Mouse (Mus musculus) ES-E14 (cell line): Measurements from ENCODE around the gene Panx2. TPM values are rescaled to one million over a fixed set of nuclear protein-coding genes. Genes with fewer than 3 reads are reported as not detected.

Experiments used
- DNase-seq: peaks from one replicate; pipeline ENCODE4 v3.0.0-alpha.2; 2013; ENCODE audit warnings: low read depth, low spot score
- H3K27ac ChIP-seq: 2 replicates; pipeline ENCODE4 v1.5.1; 2012; ENCODE audit warnings: low read depth, mild to moderate bottlenecking, low read length, moderate library complexity, mixed read lengths; ENCODE audit not compliant: poor library complexity, insufficient read depth, severe bottlenecking
- H3K36me3 ChIP-seq: 2 replicates; pipeline ENCODE4 v1.6.1; 2012; ENCODE audit warnings: mild to moderate bottlenecking, low read length, moderate library complexity, mixed read lengths; ENCODE audit not compliant: control insufficient read depth, poor library complexity, insufficient read depth, severe bottlenecking
- H3K4me1 ChIP-seq, 2 experiments: fragments of 150-350 bp in 1 of 2; sonication (generic) in 1 of 2; 2 replicates each; pipeline ENCODE4 v1.6.1; 2012; ENCODE audit warnings: low read length in 2 of 2, mild to moderate bottlenecking in 1 of 2, mixed read lengths in 1 of 2; ENCODE audit not compliant: control insufficient read depth in 2 of 2, insufficient read depth in 2 of 2, poor library complexity in 1 of 2
- H3K4me3 ChIP-seq, 2 experiments: fragments of 150-350 bp in 1 of 2; sonication (generic) in 1 of 2; 2 replicates each; pipeline ENCODE4 v1.5.1; 2012; ENCODE audit warnings: low read length in 2 of 2, low read depth in 1 of 2, mild to moderate bottlenecking in 1 of 2, mixed read lengths in 1 of 2; ENCODE audit not compliant: insufficient read depth in 1 of 2, poor library complexity in 1 of 2, severe bottlenecking in 1 of 2
- H3K9ac ChIP-seq: 2 replicates; pipeline ENCODE4 v1.6.1; 2012; ENCODE audit warnings: low read depth, mild to moderate bottlenecking, low read length, mixed read lengths; ENCODE audit not compliant: poor library complexity, insufficient read depth, severe bottlenecking
- H3K9me3 ChIP-seq: fragments of 150-350 bp; sonication (generic); 2 replicates; pipeline ENCODE4 v1.6.1; 2012; ENCODE audit warnings: low read depth, mild to moderate bottlenecking, low read length; ENCODE audit not compliant: control insufficient read depth, insufficient read depth
- CHD2 ChIP-seq: IDR thresholded peaks from 2 replicates; pipeline ENCODE4 v1.6.1; 2014; ENCODE audit warnings: mild to moderate bottlenecking, low read depth, low read length, inconsistent platforms
- HCFC1 ChIP-seq: IDR thresholded peaks from 2 replicates; pipeline ENCODE4 v1.6.1; 2012; ENCODE audit warnings: low read length, inconsistent platforms, borderline replicate concordance; ENCODE audit not compliant: insufficient read depth
- MAFK ChIP-seq: IDR thresholded peaks from 2 replicates; pipeline ENCODE4 v1.6.1; 2014; ENCODE audit warnings: mild to moderate bottlenecking, low read depth, low read length, inconsistent platforms; ENCODE audit not compliant: insufficient read depth
- ZC3H11A ChIP-seq: IDR thresholded peaks from 2 replicates; pipeline ENCODE4 v1.6.1; 2012; ENCODE audit warnings: low read depth, mild to moderate bottlenecking, inconsistent platforms, low read length, borderline replicate concordance
- ZNF384 ChIP-seq: IDR thresholded peaks from 2 replicates; pipeline ENCODE4 v1.6.1; 2012; ENCODE audit warnings: low read depth, low read length, inconsistent platforms
- in situ Hi-C, 2 experiments: fragments of 600-800 bp; cut with MboI; formaldehyde crosslinking; loops; one replicate each; pipeline ENCODE4 v1.15.1; 2025; ENCODE audit warnings: low sequenced_read_pairs in 2 of 2, inconsistent platforms in 1 of 2; ENCODE audit not compliant: unreplicated experiment in 2 of 2
- total RNA-seq: library from RNA; depleted of rRNA; stranded (reverse); fragments of 300-350 nt; gene quantifications from 2 replicates; pipeline ENCODE4 v1.2.3, GENCODE M21; 2012

Panx2 gene
- total RNA-seq, 1 experiment: 0.22 TPM

- DNase-seq: peak; percentile 47
- in situ Hi-C loops: no loop called here
- TF ChIP-seq CHD2 (no peak), HCFC1 (no peak), MAFK (no peak), ZC3H11A (no peak), ZNF384 (no peak)
- Histone ChIP-seq H3K4me1 (peaks cover 2 to 3% of the 10 kb centered on the region in 2 experiments; a peak in 1 of 4 replicates), H3K36me3 (peaks cover 15% of the 10 kb centered on the region; the same call in 1 of the 2 replicates), H3K27ac (no peak within 1 kb of the TSS), H3K9me3 (no peaks in the 10 kb centered on the region), H3K9ac (peak within 1 kb of the TSS; percentile 82), H3K4me3 (peak within 1 kb of the TSS; percentile 74 to 78)
Measured at GRCm38 (mm10) chr15:89088607-89089247, 29.2 kb downstream of the Panx2 start, which contains the start of gene Selenoo. Selenoo (plus strand) TSS chr15:89089084.

GRCm38 (mm10) chr15:89089248-89090051 is 29.9 kb downstream of the Panx2 start:
- H3K4me1 ChIP-seq: peaks cover 2 to 3% of the 10 kb centered on the region in 2 experiments; a peak in 1 of 4 replicates
- peaks cover 12% of the 10 kb centered on the region; the same call in 1 of the 2 replicates for H3K36me3 ChIP-seq
- H3K27ac ChIP-seq: no peak overlapping the region
- DNase-seq: no peak
- no peak for TF ChIP-seq HCFC1
- TF ChIP-seq ZC3H11A: no peak
- no peak for TF ChIP-seq MAFK
- no peak for TF ChIP-seq CHD2
- TF ChIP-seq ZNF384: no peak
- H3K9ac ChIP-seq: peak overlapping the region; percentile 82
- H3K9me3 ChIP-seq: no peaks in the 10 kb centered on the region
- peak overlapping the region; percentile 74 to 78 for H3K4me3 ChIP-seq
- in situ Hi-C loops: no loop called here

GRCm38 (mm10) chr15:89090662-89091061 is 31.1 kb downstream of the Panx2 start:
- no peaks in the 10 kb centered on the region for H3K9me3 ChIP-seq
- in situ Hi-C loops: no loop called here
- H3K27ac ChIP-seq: no peak overlapping the region
- TF ChIP-seq CHD2: no peak
- no peak for TF ChIP-seq ZNF384
- no peak for TF ChIP-seq ZC3H11A
- TF ChIP-seq MAFK: no peak
- TF ChIP-seq HCFC1: no peak
- H3K36me3 ChIP-seq: peaks cover 6% of the 10 kb centered on the region; the same call in 1 of the 2 replicates
- H3K4me3 ChIP-seq: no peak overlapping the region
- DNase-seq: no peak
- no peak overlapping the region for H3K9ac ChIP-seq
- peaks cover 2 to 3% of the 10 kb centered on the region in 2 experiments; a peak in 1 of 4 replicates for H3K4me1 ChIP-seq

- Histone ChIP-seq H3K9ac (no peak overlapping the region), H3K4me3 (no peak overlapping the region), H3K36me3 (peaks cover 5% of the 10 kb centered on the region; the same call in 1 of the 2 replicates), H3K27ac (no peak overlapping the region), H3K9me3 (no peaks in the 10 kb centered on the region), H3K4me1 (peaks cover 2 to 3% of the 10 kb centered on the region in 2 experiments; a peak in 1 of 4 replicates)
- no peak for DNase-seq
- no peak for TF ChIP-seq ZNF384
- in situ Hi-C loops: no loop called here
Measured at GRCm38 (mm10) chr15:89092181-89092580, 32.6 kb downstream of the Panx2 start.
